Mouse (Mus musculus) embryonic facial prominence, embryonic 10.5 days (tissue): ENCODE measurements around the gene Rfx7. TPM values are rescaled to one million over a fixed set of nuclear protein-coding genes. Genes with fewer than 3 reads are reported as not detected.

Experiments
- DNase-seq: peaks from one replicate; pipeline ENCODE4 v3.0.0-alpha.2; 2017; ENCODE audit warnings: low spot score
- H3K27ac ChIP-seq: fragments of 300-500 bp; sonication (generic); replicated peaks from 2 replicates; pipeline ENCODE4 v1.5.1; 2016; ENCODE audit warnings: mild to moderate bottlenecking
- H3K27me3 ChIP-seq: fragments of 300-500 bp; sonication (generic); replicated peaks from 2 replicates; pipeline ENCODE4 v1.6.1; 2016; ENCODE audit warnings: low read depth, mild to moderate bottlenecking; ENCODE audit not compliant: poor library complexity, severe bottlenecking
- H3K36me3 ChIP-seq: fragments of 300-500 bp; sonication (generic); replicated peaks from 2 replicates; pipeline ENCODE4 v1.6.1; 2016; ENCODE audit warnings: mild to moderate bottlenecking, moderate library complexity
- H3K4me1 ChIP-seq: fragments of 300-500 bp; sonication (generic); 2 replicates; pipeline ENCODE4 v1.6.1; 2016
- H3K4me3 ChIP-seq: fragments of 300-500 bp; sonication (generic); 2 replicates; pipeline ENCODE4 v1.5.1; 2016; ENCODE audit warnings: mild to moderate bottlenecking, moderate library complexity
- H3K9me3 ChIP-seq: fragments of 300-500 bp; sonication (generic); 2 replicates; pipeline ENCODE4 v1.6.1; 2016; ENCODE audit warnings: mild to moderate bottlenecking
- WGBS: fragments of 180-500 bp; shearing (Covaris S2); methylation state at CpG from one replicate; pipeline ENCODE4 v1.1.7; 2016; 5-methylcytosine and 5-hydroxymethylcytosine counted together
- polyA plus RNA-seq: library from polyadenylated mRNA; unstranded; fragments of >200 nt; fragmentation: Nextera tagmentation; extraction: Ambion mirVana; gene quantifications from 2 replicates; pipeline ENCODE4 v1.2.1, GENCODE M21; 2016

Rfx7 gene
- polyA plus RNA-seq, 1 experiment from 2014 or later, result 14.3 TPM

DNA sequence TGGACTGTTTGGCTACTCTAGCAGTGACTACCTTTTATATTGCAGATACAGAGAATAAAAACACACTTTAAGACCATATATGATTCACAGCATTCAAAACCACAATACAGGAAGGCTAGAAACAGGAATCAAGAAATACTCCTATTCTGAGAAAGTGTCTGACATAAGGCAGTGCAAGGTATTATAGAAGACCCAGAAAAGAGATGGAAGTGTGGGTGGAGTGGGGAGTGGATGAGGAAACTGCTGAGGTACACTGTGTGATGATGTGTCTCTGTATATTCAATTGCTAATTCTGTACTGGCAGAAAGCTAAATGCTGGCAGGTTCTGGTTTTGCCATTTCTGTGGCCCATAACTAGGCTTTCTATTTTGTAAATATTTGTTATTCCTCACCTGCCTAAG lies 11.2 kb upstream of the Rfx7 start:
- H3K27ac ChIP-seq, result no peak overlapping the region
- H3K36me3 ChIP-seq, result no peaks in the 10 kb centered on the region
- no peaks in the 10 kb centered on the region for H3K9me3 ChIP-seq
- 0 out of 2 replicates have a peak, but pooled peaks cover 3% of the 10 kb centered on the region for H3K4me1 ChIP-seq
- H3K27me3 ChIP-seq, result no peaks in the 10 kb centered on the region
- H3K4me3 ChIP-seq, result no peak overlapping the region
- DNase-seq, result no peak

DNA sequence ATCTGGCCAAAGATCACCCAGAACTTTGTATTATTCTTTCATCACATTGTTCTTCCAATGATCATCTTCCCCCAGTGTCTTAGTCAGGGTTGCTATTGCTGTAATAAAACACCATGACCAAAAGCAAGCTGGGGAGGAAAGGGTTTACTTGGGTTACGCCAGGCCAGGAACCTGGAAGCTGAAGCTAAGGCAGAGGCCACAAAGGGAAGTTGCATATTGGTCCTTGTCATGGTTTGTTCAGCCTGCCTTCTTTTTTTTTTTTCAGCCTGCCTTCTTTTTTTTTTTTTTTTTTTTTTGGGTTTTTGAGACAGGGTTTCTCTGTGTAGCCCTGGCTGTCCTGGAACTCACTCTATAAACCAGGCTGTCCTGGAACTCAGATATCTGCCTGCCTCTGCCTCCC lies 5.9 kb upstream of the Rfx7 start:
- no peaks in the 10 kb centered on the region for H3K9me3 ChIP-seq
- 68% methylated on average over 1 of the region's 1 CpGs for WGBS
- H3K36me3 ChIP-seq, result no peaks in the 10 kb centered on the region
- no peak overlapping the region for H3K27ac ChIP-seq
- no peak overlapping the region for H3K4me3 ChIP-seq
- DNase-seq, result no peak
- H3K4me1 ChIP-seq, result peaks cover 13% of the 10 kb centered on the region
- H3K27me3 ChIP-seq, result no peaks in the 10 kb centered on the region

DNA sequence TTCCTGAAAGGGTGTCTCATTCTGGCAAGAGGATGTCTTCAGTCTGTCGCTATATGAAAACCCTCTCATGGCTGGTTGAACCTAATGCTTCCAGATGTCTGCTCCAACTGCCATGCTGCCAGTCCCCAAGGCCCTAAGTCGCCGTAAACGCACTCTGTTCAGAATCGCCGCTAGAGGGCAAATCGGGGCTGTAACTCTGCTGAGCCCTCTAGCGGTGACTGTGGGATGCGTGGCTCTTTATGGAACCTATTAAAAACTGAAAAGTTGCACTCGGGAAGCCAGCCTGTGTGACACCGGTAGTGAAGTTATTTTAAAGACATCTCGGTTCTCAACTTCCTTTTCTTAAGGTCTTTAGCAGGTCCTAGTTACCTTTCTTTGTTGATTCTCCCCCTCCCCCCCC lies 1.8 kb upstream of the Rfx7 start:
- peak; percentile 91 for DNase-seq
- peaks cover 36% of the 10 kb centered on the region for H3K4me1 ChIP-seq
- peak overlapping the region; percentile 99; the same call in 1 of the 2 replicates for H3K4me3 ChIP-seq
- no peaks in the 10 kb centered on the region for H3K9me3 ChIP-seq
- no peaks in the 10 kb centered on the region for H3K36me3 ChIP-seq
- H3K27ac ChIP-seq, result 0 out of 2 replicates have a peak overlapping the region, but pooled peaks have one; percentile 44
- under 1% methylated on average over 12 of the region's 12 CpGs for WGBS
- H3K27me3 ChIP-seq, result no peaks in the 10 kb centered on the region

GRCm38 (mm10) chr9:72530824-72531223 lies 1.2 kb upstream of the Rfx7 start:
- Histone ChIP-seq H3K4me1 (peaks cover 36% of the 10 kb centered on the region), H3K4me3 (peak overlapping the region; percentile 99), H3K27me3 (no peaks in the 10 kb centered on the region), H3K36me3 (no peaks in the 10 kb centered on the region), H3K27ac (peak overlapping the region; percentile 94), H3K9me3 (no peaks in the 10 kb centered on the region)
- DNase-seq, result no peak
- WGBS, result 34% methylated on average over 4 of the region's 4 CpGs

GRCm38 (mm10) chr9:72531291-72531995 lies 597 bp upstream of the Rfx7 start:
- DNase-seq, result peak; percentile 93
- H3K4me3 ChIP-seq, result peak overlapping the region; percentile 99
- H3K4me1 ChIP-seq, result peaks cover 36% of the 10 kb centered on the region
- under 1% methylated on average over 35 of the region's 35 CpGs for WGBS
- H3K27ac ChIP-seq, result peak overlapping the region; percentile 94
- H3K9me3 ChIP-seq, result no peaks in the 10 kb centered on the region
- H3K27me3 ChIP-seq, result no peaks in the 10 kb centered on the region
- H3K36me3 ChIP-seq, result no peaks in the 10 kb centered on the region

- WGBS, result under 1% methylated on average over 53 of the region's 55 CpGs
- Histone ChIP-seq H3K4me1 (peaks cover 36% of the 10 kb centered on the region), H3K27ac (peak overlapping the region; percentile 94), H3K27me3 (no peaks in the 10 kb centered on the region), H3K9me3 (no peaks in the 10 kb centered on the region), H3K36me3 (no peaks in the 10 kb centered on the region), H3K4me3 (peak overlapping the region; percentile 99)
- peak; percentile 83 for DNase-seq
Measured at GRCm38 (mm10) chr9:72532381-72533088, 495 bp downstream of the Rfx7 start.

DNA sequence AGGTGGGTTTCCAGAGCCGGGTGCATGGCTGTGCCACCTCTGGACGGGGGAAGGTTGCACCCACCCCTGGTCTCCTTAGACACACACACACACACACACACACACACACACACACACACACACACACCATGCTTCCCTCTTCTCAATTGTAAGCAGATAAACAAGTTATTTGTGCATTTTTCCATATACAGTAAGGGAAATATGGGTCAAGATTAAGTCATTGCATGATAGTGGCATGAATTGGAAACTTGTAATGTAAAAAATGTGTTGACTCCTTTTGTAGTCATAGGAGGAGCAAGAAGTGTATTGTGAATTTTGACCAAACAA lies 1.0 kb downstream of the Rfx7 start:
- no peak for DNase-seq
- H3K9me3 ChIP-seq, result no peaks in the 10 kb centered on the region
- WGBS, result 5% methylated on average over 2 of the region's 2 CpGs

GRCm38 (mm10) chr9:72534985-72535384 lies 2.9 kb downstream of the Rfx7 start:
- Histone ChIP-seq H3K27me3 (no peaks in the 10 kb centered on the region), H3K27ac (no peak overlapping the region), H3K36me3 (peaks cover 6% of the 10 kb centered on the region), H3K4me3 (no peak overlapping the region), H3K4me1 (peaks cover 34% of the 10 kb centered on the region), H3K9me3 (no peaks in the 10 kb centered on the region)
- WGBS, result 88% methylated on average over 2 of the region's 2 CpGs
- DNase-seq, result no peak

More for the DNA sequence above, 1.0 kb downstream of the Rfx7 start:
- no peaks in the 10 kb centered on the region for H3K27me3 ChIP-seq
- H3K4me1 ChIP-seq, result peaks cover 36% of the 10 kb centered on the region
- peak overlapping the region; percentile 94 for H3K27ac ChIP-seq
- H3K36me3 ChIP-seq, result no peaks in the 10 kb centered on the region
- H3K4me3 ChIP-seq, result peak overlapping the region; percentile 99

DNA sequence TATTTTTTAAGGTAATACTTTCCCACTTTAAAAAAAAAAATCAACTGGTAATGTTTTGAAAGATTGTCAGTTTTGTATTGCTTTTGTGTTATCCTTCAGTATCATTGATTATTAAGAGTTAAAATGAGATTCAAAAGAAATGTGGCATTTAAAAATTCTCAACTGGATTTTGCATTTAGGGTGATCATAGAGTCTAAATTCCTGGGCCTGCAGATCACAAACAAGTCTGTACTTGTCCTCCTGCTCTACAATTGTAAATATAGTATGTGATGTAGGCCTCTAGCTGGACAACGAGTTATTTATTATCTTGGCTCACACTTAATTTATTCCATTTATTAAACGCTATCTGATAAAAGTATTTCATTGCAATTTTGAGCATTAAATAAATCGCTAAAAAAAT lies 3.4 kb downstream of the Rfx7 start:
- no peak for DNase-seq
- H3K4me3 ChIP-seq, result no peak overlapping the region
- H3K36me3 ChIP-seq, result peaks cover 10% of the 10 kb centered on the region
- peaks cover 30% of the 10 kb centered on the region for H3K4me1 ChIP-seq
- WGBS, result 92% methylated on average over 3 of the region's 3 CpGs
- H3K27me3 ChIP-seq, result no peaks in the 10 kb centered on the region
- no peak overlapping the region for H3K27ac ChIP-seq
- no peaks in the 10 kb centered on the region for H3K9me3 ChIP-seq

GRCm38 (mm10) chr9:72537086-72537485 lies 5.0 kb downstream of the Rfx7 start:
- no peak for DNase-seq

GRCm38 (mm10) chr9:72543590-72543989 lies 11.6 kb downstream of the Rfx7 start:
- no peaks in the 10 kb centered on the region for H3K9me3 ChIP-seq
- no peak for DNase-seq
- H3K27me3 ChIP-seq, result no peaks in the 10 kb centered on the region
- no peak overlapping the region for H3K4me3 ChIP-seq
- H3K27ac ChIP-seq, result no peak overlapping the region
- no peaks in the 10 kb centered on the region for H3K4me1 ChIP-seq
- H3K36me3 ChIP-seq, result peaks cover 33% of the 10 kb centered on the region

More at GRCm38 (mm10) chr9:72537086-72537485, 5.0 kb downstream of the Rfx7 start:
- H3K9me3 ChIP-seq, result no peaks in the 10 kb centered on the region
- H3K27ac ChIP-seq, result no peak overlapping the region
- 68% methylated on average over 1 of the region's 1 CpGs for WGBS
- H3K27me3 ChIP-seq, result no peaks in the 10 kb centered on the region
- H3K4me1 ChIP-seq, result peaks cover 16% of the 10 kb centered on the region
- H3K4me3 ChIP-seq, result no peak overlapping the region
- peaks cover 12% of the 10 kb centered on the region for H3K36me3 ChIP-seq

- no peak overlapping the region for H3K27ac ChIP-seq
- no peaks in the 10 kb centered on the region for H3K27me3 ChIP-seq
- DNase-seq, result no peak
- H3K36me3 ChIP-seq, result no peaks in the 10 kb centered on the region
- no peaks in the 10 kb centered on the region for H3K4me1 ChIP-seq
- 85% methylated on average over 1 of the region's 1 CpGs for WGBS
- no peaks in the 10 kb centered on the region for H3K9me3 ChIP-seq
- no peak overlapping the region for H3K4me3 ChIP-seq
Measured at GRCm38 (mm10) chr9:72558780-72559179, 26.7 kb downstream of the Rfx7 start.

DNA sequence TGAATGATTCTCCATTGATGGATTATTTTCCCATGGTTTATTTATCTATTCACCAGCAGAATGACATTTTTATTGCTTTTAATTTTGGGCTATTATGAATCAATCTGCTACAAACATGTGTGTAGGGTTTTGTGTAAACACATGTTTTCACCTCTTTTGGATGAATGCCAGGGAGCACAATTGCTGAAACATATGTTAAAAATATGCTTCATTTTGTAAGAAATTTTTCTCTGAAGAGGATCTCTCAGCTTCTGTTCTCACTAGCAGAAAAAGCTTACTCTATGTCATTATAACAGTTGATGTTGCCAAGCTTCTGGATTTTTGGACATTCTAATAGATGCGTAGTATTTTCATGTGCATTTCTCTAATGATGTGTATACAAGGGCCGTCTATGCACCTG lies 28.3 kb downstream of the Rfx7 start:
- H3K4me1 ChIP-seq, result no peaks in the 10 kb centered on the region
- no peaks in the 10 kb centered on the region for H3K27me3 ChIP-seq
- no peaks in the 10 kb centered on the region for H3K9me3 ChIP-seq
- 90% methylated on average over 2 of the region's 2 CpGs for WGBS
- H3K4me3 ChIP-seq, result no peak overlapping the region
- no peaks in the 10 kb centered on the region for H3K36me3 ChIP-seq
- no peak overlapping the region for H3K27ac ChIP-seq
- DNase-seq, result no peak
